Mouse (Mus musculus): ENCODE measurements at regions not wholly inside any gene's neighbourhood (a gene's known extent, or its start where the extent isn't known, plus 50 kb on each side); places are given as distances from the start of the nearest gene placed in this dataset.
A peak's percentile ranks its signal among the peaks of the same experiment; 100 is the strongest.

- Histone ChIP-seq H3K36me3 (ENCODE audit: control insufficient read depth, insufficient read depth, low read length) (no peaks in the 10 kb centered on the region), H3K9ac (ENCODE audit: low read depth, low read length, severe bottlenecking) (no peak overlapping the region), H3K4me2 (replicated peaks; ENCODE audit: low read depth, low read length, severe bottlenecking) (no peak overlapping the region), H3K27me3 (ENCODE audit: control insufficient read depth, insufficient read depth, low read length) (no peaks in the 10 kb centered on the region), H3K27ac (replicated peaks; ENCODE audit: low read depth, low read length) (no peak overlapping the region), H3K4me1 (ENCODE audit: control insufficient read depth, insufficient read depth, low read length) (peaks cover 30% of the 10 kb centered on the region; the same call in 1 of the 2 replicates), H3K9me3 (ENCODE audit: control insufficient read depth, low read length) (no peaks in the 10 kb centered on the region), H3K4me3 (replicated peaks; ENCODE audit: low read length) (no peak overlapping the region)
- ATAC-seq (ENCODE audit: low FRiP score, low read depth) (no peak), DNase-seq (ENCODE audit: low spot score) (no peak)
- WGBS: 50% methylated on average over 7 of the region's 7 CpGs
- TF ChIP-seq POLR2A (IDR thresholded peaks at IDR 0.05; ENCODE audit: borderline replicate concordance, extremely low read depth, insufficient read depth, insufficient read length): no peak
Measured at GRCm38 (mm10) chr13:28795274-28795673, 158.2 kb downstream of the Sox4 start.

GRCm38 (mm10) chr13:28794547-28794946 lies 159.0 kb downstream of the Sox4 start:
- Histone ChIP-seq H3K9me3 (ENCODE audit: control insufficient read depth, low read length) (no peaks in the 10 kb centered on the region), H3K27ac (replicated peaks; ENCODE audit: low read depth, low read length) (no peak overlapping the region), H3K4me3 (replicated peaks; ENCODE audit: low read length) (no peak overlapping the region), H3K36me3 (ENCODE audit: control insufficient read depth, insufficient read depth, low read length) (no peaks in the 10 kb centered on the region), H3K27me3 (ENCODE audit: control insufficient read depth, insufficient read depth, low read length) (no peaks in the 10 kb centered on the region), H3K4me2 (replicated peaks; ENCODE audit: low read depth, low read length, severe bottlenecking) (no peak overlapping the region), H3K9ac (ENCODE audit: low read depth, low read length, severe bottlenecking) (no peak overlapping the region), H3K4me1 (ENCODE audit: control insufficient read depth, insufficient read depth, low read length) (peaks cover 30% of the 10 kb centered on the region; the same call in 1 of the 2 replicates)
- ATAC-seq (ENCODE audit: low FRiP score, low read depth) (no peak), DNase-seq (ENCODE audit: low spot score) (no peak)
- WGBS: 69% methylated on average over 3 of the region's 3 CpGs
- no peak for TF ChIP-seq POLR2A (IDR thresholded peaks at IDR 0.05; ENCODE audit: borderline replicate concordance, extremely low read depth, insufficient read depth, insufficient read length)

DNA sequence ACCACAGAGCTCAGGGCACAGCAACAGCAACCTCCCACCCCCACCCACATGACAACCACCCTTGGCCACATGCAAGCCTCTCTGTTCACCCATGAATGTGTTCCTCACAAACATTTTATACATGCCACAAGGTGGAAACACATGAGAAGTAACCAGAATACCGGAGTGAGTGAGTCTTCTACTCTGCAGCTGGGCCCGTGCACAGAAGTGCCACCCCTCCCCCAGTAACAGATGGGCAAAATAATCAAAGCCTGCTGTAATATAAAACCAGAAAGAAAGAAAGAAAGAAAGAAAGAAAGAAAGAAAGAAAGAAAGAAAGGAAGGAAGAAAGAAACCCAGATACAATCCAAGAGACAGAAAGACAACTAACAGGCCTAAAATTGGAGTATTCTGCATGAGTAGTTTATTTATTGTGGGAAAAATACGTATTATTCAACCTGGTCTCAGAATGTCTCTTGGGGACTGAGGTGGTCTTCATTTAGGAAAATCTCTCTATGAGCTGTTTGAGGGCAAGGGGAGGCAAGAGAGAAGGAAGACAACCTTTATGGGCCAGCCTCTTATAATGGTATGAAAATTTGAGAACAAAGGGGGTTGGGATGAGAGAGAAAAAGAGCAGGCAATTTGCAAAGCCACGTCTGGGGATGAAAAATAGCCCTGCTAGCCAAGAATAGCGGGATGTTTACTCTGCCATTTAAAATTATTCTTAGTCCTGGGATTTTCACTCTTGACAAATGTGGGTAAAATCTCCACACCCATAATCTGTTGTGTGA lies 160.2 kb downstream of the Sox4 start:
- no peak overlapping the region for H3K4me3 ChIP-seq (replicated peaks; ENCODE audit: low read length)
- no peak overlapping the region for H3K9ac ChIP-seq (ENCODE audit: low read depth, low read length, severe bottlenecking)
- 21% methylated on average over 5 of the region's 5 CpGs for WGBS
- TF ChIP-seq POLR2A (IDR thresholded peaks at IDR 0.05; ENCODE audit: borderline replicate concordance, extremely low read depth, insufficient read depth, insufficient read length): no peak
- H3K27ac ChIP-seq (replicated peaks; ENCODE audit: low read depth, low read length): 0 out of 2 replicates have a peak overlapping the region, but pooled peaks have one; percentile 28
- no peaks in the 10 kb centered on the region for H3K9me3 ChIP-seq (ENCODE audit: control insufficient read depth, low read length)
- no peaks in the 10 kb centered on the region for H3K27me3 ChIP-seq (ENCODE audit: control insufficient read depth, insufficient read depth, low read length)
- H3K36me3 ChIP-seq (ENCODE audit: control insufficient read depth, insufficient read depth, low read length): no peaks in the 10 kb centered on the region
- no peak overlapping the region for H3K4me2 ChIP-seq (replicated peaks; ENCODE audit: low read depth, low read length, severe bottlenecking)
- ATAC-seq (ENCODE audit: low FRiP score, low read depth): no peak
- DNase-seq (ENCODE audit: low spot score): no peak
- peaks cover 30% of the 10 kb centered on the region; the same call in 1 of the 2 replicates for H3K4me1 ChIP-seq (ENCODE audit: control insufficient read depth, insufficient read depth, low read length)

- Histone ChIP-seq H3K36me3 (ENCODE audit: control insufficient read depth, insufficient read depth, low read length) (no peaks in the 10 kb centered on the region), H3K9me3 (ENCODE audit: control insufficient read depth, low read length) (no peaks in the 10 kb centered on the region), H3K4me1 (ENCODE audit: control insufficient read depth, insufficient read depth, low read length) (peaks cover 27% of the 10 kb centered on the region), H3K9ac (ENCODE audit: low read depth, low read length, severe bottlenecking) (no peak overlapping the region), H3K27ac (replicated peaks; ENCODE audit: low read depth, low read length) (no peak overlapping the region), H3K27me3 (ENCODE audit: control insufficient read depth, insufficient read depth, low read length) (no peaks in the 10 kb centered on the region), H3K4me2 (replicated peaks; ENCODE audit: low read depth, low read length, severe bottlenecking) (no peak overlapping the region), H3K4me3 (replicated peaks; ENCODE audit: low read length) (no peak overlapping the region)
- ATAC-seq (ENCODE audit: low FRiP score, low read depth) (no peak), DNase-seq (ENCODE audit: low spot score) (no peak)
- WGBS: 79% methylated on average over 12 of the region's 12 CpGs
- TF ChIP-seq POLR2A (IDR thresholded peaks at IDR 0.05; ENCODE audit: borderline replicate concordance, extremely low read depth, insufficient read depth, insufficient read length): no peak
Measured at GRCm38 (mm10) chr13:28792461-28793165, 160.9 kb downstream of the Sox4 start.

GRCm38 (mm10) chr13:28790381-28790780 lies 163.1 kb downstream of the Sox4 start:
- DNase-seq (ENCODE audit: low spot score): no peak
- Histone ChIP-seq H3K27me3 (ENCODE audit: control insufficient read depth, insufficient read depth, low read length) (no peaks in the 10 kb centered on the region), H3K4me1 (ENCODE audit: control insufficient read depth, insufficient read depth, low read length) (peaks cover 33% of the 10 kb centered on the region), H3K27ac (replicated peaks; ENCODE audit: low read depth, low read length) (no peak overlapping the region), H3K4me3 (replicated peaks; ENCODE audit: low read length) (no peak overlapping the region), H3K9ac (ENCODE audit: low read depth, low read length, severe bottlenecking) (no peak overlapping the region), H3K4me2 (replicated peaks; ENCODE audit: low read depth, low read length, severe bottlenecking) (no peak overlapping the region), H3K36me3 (ENCODE audit: control insufficient read depth, insufficient read depth, low read length) (no peaks in the 10 kb centered on the region), H3K9me3 (ENCODE audit: control insufficient read depth, low read length) (no peaks in the 10 kb centered on the region)
- 79% methylated on average over 4 of the region's 4 CpGs for WGBS
- TF ChIP-seq POLR2A (IDR thresholded peaks at IDR 0.05; ENCODE audit: borderline replicate concordance, extremely low read depth, insufficient read depth, insufficient read length): no peak
- no peak for ATAC-seq (ENCODE audit: low FRiP score, low read depth)
